Mouse (Mus musculus): ENCODE measurements around the gene Tmem135.

DNA sequence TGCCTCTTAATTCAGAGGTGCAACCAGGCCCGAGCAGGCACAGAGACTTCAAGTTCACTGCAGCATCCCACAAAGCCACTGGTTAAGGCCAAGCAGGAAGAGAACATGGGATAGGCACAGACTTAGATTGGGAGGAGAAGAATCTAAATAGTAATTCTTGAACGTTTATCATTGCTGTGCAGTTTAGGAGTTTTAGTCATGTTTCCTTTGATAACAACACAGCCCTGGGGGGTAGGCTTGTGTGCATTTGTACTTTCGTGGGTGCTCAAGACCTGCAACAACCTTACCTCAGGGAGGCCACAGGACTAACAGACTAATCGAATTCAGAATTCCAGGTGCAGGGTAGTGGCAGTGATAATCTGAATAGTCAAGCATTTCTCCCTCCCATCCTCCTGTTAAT lies 238.5 kb downstream of the Tmem135 start:
- TF ChIP-seq CTCF (IDR thresholded peaks at IDR 0.05; ENCODE audit: extremely low read depth, insufficient read depth, insufficient read length, insufficient replicate concordance) (no peak), POLR2A (IDR thresholded peaks at IDR 0.05; ENCODE audit: low read depth, low read length) (no peak)

Data from spleen, adult 2 months (tissue).